Mouse (Mus musculus) c-Kit-positive CD71-positive TER-119-negative erythroid progenitor cells, embryonic 14.5 days (primary cell): Measurements from ENCODE around the gene Fos.

Experiments used
- DNase-seq: peaks from one replicate; pipeline ENCODE4 v3.0.0-alpha.2; 2013; ENCODE audit warnings: low read depth

The Fos gene

DNA sequence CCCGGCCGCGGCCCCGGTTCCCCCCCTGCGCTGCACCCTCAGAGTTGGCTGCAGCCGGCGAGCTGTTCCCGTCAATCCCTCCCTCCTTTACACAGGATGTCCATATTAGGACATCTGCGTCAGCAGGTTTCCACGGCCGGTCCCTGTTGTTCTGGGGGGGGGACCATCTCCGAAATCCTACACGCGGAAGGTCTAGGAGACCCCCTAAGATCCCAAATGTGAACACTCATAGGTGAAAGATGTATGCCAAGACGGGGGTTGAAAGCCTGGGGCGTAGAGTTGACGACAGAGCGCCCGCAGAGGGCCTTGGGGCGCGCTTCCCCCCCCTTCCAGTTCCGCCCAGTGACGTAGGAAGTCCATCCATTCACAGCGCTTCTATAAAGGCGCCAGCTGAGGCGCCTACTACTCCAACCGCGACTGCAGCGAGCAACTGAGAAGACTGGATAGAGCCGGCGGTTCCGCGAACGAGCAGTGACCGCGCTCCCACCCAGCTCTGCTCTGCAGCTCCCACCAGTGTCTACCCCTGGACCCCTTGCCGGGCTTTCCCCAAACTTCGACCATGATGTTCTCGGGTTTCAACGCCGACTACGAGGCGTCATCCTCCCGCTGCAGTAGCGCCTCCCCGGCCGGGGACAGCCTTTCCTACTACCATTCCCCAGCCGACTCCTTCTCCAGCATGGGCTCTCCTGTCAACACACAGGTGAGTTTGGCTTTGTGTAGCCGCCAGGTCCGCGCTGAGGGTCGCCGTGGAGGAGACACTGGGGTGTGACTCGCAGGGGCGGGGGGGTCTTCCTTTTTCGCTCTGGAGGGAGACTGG lies at the start of gene Fos:
Gene Fos, plus strand, starts transcription at position 410 of the 817 bp plus-strand sequence.
- DNase-seq, result peak; percentile 85

DNA sequence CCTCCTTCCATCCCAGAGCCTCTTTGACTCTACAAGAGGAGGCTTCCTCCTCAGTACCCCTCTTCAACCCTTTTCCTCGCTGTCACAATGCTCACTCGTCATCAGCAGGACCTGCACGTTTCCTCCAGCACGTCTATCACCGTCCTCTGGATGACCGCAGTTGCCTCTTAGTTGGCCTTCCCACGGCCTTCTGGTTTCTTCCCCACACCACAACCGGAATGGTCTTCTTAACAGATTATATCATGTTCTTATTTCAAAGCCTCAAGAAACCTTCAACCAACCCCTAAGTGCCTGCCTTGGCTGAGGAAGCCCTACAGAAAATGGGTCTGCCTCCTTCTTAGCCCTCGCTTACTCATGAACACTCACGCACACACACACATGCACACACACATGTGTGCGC lies 48.0 kb upstream of the Fos start:
- no peak for DNase-seq

DNA sequence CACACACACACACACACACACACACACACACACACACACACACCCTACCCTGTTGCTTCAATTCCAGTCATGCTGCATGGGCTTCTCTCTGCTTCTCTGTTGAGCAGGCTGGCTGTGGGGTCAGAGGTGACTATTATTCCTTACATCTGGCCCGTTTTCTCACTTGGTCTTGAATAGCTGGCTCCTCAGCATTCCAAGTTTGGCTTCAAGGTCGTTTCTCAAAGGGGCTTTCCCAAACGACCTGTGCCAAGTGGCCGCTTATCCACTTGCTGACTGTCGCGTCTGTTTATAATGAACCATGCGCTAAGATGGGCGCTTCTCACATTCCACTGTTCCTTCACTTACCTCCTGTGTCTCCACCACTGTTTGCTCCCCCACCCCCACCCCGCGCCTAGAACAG lies 47.6 kb upstream of the Fos start:
- no peak for DNase-seq

DNA sequence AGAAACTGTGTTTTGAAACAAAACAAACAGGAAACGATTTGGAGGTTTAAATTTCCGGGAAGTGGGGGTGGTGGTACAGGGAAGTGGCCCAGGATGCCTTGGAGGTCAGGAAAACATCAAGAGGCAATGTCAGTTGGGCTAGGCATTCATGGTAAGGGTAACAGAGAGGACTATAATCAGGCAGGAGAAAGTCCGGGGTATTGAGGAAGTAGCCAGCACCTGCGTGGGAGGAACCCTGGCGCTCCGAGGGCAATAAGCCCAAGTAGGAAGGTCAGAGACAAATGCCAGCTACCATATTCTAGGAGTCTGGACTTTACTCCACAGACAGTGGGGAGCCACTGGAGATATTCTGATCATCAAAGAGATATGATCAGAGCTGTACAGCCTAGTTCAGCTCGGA lies 45.9 kb upstream of the Fos start:
- DNase-seq, result no peak

DNA sequence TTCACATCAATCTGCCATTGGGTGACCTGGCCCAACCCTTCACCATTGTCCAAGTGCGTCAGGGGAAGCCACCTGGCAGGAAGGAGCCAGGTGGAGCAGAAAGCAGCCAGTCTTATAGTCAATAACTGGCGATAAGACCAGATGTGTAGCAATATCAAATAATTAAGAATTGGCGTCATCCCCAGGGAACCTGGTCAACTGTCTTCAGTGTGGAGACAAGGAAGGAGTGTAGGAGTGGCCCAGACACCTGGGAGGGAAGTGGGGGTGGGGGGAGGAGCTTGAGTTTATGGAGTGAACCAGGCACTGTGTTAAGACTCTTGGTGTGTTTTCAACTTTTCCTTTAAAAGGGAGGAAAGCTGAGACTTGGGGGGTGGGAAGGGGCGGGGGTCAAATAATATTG lies 43.7 kb upstream of the Fos start:
- DNase-seq, result no peak

DNA sequence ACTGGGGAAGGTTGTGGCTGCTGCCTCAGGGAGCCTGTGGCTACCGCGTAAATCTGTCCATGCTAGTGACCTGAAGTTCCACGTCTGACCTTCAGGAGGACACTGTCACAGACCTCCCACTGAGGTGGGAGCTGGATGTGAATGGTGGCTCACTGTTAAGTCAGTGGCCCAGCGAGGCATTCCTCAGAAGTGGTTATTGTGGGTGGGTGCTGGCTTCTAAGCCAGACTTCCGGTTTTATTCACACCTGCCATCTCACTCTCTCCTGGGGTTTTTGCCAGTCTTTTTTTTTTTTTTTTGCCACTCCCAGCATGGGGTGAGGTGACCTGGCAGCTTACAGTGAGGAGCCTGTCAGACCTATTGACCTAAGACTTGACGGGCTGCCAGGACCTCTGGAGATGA lies 43.3 kb upstream of the Fos start:
- no peak for DNase-seq

DNA sequence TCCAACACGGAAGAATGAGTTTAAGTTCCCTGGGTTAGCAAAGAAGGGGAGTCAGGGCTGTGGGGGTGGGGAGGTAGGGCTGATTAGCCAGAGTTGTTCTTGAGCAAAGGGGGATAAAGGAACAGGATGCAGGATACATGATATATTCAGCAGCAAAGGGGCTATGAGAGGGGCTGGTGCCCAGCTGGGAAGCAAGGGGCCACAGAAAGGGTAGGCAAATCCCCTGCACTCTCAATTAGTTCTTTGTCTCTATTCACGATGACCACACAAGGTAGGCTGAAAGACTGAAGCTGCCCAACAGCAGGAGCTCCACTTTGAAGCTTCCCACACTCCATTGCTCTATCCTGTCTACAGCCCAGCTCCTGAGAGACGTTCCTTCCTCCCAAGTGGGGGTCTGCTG lies 39.8 kb upstream of the Fos start:
- DNase-seq, result no peak

DNA sequence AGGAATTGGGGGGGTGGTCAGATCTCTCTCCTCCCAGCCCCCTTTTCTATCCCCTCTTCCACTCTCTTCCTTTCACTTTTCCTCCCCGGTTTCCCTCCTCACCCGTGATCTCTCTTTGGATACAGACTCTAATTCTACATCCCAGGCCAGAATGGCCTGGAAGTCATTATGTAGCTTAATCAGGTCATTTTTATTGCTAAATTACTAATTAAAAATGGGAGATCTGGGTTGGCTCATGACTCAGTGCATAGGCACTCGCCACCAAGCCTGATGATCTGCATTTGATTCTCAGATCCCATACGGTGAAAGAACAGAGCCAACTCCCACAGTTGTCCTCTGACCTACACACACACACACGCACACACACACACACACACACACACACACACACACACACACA lies 39.2 kb upstream of the Fos start:
- no peak for DNase-seq

DNA sequence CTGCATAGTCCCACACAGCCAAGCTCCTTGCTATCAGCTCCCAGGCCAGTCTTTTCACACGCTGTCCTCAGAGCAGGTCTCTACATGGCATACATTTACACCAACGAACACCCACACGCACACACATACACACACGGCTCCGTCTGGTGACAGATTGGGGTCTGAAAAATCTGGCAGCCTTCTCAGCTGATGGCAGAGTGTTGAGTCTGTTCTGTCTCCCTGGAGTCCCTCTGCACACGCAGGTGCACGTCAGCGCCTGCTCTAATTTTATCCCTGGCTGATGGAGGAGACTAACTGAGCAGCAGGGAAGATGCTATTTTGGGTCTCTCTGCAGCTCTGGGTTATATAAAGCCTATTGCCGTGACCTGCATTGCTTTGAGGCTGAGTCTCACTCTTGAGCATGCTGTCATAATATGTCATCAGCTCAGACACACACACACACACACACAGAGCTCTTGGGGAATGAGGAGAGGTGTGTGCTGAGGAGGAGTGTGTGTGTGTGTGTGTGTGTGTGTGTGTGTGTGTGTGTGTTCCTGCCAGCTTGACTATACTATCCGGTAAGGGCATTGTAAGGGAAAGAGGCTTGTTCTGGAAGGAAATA lies 37.6 kb upstream of the Fos start:
- DNase-seq, result no peak

DNA sequence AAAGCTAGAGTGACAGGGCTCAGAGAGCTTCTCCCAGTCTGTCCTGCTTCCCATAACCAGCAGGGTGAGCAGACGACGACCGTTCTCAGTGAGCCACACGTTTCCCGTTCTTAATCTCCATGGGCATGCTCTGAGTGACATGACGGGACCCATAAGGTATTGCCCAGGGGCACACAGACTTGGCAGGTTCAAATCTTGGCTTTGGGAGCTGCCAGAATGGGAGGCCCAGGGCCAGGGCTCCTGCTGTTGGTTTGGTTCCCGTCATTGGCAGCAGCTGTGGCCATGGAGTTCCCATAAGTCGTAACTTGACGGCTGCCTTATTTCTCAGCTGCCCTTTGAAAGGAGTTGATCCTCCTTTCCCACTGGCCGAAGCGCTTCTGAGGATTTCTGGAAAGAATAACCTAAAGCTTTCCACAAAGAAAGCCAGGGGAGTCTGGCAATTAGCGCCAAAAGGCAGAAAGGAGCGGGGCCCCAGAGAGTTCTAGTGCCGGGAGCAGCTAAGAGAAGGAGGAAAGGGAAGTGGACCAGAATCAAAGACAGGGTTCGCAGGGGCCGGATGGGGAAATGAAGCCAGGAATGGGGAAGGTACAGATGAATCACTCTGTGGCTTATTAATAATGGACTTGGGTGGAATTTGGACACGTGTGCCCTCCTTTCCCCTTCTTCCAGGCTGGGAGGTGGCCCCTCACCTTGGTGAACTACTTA lies 36.4 kb upstream of the Fos start:
- no peak for DNase-seq

DNA sequence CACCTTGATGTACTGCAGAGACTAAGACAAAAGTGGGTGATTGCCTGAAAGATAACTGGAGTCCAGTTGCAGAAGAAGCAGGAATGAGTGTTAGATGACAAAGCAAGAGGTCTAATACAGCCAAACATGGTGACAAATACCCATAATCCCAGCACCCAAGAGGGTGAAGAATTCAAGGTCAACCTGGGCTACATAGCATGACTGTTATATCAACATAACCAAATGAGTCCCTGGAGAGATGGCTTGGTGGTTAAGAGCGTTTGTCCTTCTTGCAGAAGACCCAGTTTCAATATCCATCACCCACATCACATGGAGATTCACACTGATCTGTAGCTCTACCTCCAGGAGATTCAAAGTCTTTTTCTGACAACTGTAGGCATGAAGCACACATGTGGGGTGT lies 30.2 kb upstream of the Fos start:
- no peak for DNase-seq

DNA sequence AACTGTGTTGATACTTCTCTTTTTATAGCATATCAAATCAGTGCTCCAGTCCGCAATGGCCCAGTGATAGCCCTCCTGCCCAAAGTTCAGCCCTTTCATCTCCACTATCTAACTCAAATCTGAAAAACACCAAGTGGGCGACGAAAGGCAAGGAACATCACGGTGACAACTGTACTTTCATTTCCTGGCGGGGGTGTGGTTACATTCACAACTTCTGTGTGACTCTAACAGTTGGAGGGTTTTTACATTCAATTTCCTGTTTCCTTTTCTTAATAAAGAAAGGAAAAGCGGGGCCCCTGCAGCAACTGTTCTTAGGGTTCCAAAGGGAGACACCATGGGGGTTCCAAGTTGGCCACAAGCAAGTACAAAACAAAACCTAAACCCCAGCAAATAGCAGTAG lies 29.0 kb upstream of the Fos start:
- DNase-seq, result no peak

DNA sequence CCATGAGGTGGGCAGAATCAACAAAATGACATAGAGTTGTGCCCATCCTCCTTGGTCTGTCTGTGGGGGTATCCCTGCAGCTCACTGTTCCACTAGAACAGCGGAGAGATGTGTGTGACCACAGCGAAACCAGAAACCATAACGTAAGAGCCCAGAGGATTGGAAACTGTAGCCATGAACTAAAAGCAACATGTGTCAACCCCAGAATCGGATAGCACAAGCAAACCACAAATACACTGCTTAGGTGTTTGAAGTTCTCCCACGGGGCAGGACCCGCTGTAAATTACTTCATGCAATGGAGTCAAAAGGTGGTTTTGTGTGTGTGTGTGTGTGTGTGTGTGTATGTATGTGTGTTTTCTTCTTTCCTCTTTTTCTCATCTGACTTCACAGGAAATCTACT lies 26.7 kb upstream of the Fos start:
- DNase-seq, result no peak

DNA sequence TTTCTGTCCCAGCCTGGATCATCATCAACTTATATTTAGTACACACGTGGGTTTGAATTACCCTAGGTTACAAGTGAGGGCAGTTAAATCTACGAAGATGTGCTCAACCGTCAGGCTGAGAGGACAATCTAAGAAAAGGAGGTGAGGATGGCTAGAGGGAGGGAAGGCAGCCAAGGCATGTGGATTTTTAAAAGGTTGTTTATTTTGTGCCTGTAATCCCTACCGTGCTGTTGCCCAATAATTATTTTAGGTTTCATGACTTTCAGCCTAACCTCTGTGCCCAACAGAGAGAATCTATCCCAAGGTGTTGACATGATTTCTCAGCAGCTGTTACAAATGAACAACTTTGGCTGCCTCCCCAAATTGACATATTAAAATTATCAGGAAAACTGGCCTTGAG lies 26.2 kb upstream of the Fos start:
- DNase-seq, result no peak

DNA sequence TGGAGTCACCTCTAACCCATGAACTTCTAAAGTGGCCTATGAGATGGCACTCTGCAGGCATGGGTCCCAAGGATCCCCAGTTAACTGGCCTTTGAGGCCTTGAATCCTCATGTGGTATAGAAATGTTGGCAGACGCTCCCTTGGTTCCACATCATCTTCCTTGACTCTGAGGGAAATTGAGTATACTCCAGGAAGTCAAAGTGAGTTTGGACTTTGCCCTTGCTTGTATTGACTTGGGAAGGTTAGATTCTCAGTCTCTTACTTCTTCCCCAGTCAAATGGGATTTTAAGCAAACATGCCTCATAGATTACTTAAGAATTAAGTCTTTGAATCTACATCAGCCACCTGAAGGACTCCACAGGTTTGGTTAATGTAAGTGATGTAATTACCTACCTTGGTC lies 24.2 kb upstream of the Fos start:
- DNase-seq, result no peak

DNA sequence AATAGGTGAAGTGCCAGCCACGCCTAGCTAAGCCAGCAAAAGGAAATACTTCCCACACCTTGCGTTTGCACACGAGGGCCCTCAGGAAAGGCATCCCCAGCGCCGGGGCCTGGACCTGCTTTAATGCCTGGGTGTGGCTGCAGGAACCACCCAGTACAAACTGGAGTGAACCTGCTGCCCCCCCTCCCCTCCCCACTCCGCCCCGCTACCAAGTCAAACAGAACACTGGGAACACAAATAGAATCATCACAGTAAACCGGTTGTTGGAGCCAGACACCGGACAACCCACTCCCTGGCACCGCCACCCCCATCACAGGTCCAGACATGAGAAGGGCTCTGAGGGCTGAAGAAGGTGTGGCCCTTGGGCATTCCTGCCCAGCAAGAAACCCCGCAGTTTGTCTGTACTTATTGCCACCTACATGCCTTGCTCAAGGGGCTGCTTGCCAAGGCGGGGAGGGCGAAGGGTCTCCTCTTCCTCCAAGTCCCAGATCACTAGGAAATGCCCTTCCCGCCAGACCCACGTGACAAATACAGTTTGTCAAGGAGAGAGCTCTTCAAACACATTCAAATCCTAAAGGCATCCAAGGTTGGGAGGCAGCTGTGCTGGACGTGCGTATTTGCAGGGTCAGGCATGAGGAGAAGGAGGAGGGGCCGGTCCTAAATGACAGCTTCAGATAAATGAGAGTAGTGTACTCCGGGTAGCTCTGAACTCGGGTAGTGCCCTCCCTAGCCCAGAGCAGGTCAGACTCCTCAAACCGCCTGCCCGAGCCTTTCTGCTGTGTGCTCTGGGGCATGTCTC lies 21.8 kb upstream of the Fos start:
- DNase-seq, result no peak

DNA sequence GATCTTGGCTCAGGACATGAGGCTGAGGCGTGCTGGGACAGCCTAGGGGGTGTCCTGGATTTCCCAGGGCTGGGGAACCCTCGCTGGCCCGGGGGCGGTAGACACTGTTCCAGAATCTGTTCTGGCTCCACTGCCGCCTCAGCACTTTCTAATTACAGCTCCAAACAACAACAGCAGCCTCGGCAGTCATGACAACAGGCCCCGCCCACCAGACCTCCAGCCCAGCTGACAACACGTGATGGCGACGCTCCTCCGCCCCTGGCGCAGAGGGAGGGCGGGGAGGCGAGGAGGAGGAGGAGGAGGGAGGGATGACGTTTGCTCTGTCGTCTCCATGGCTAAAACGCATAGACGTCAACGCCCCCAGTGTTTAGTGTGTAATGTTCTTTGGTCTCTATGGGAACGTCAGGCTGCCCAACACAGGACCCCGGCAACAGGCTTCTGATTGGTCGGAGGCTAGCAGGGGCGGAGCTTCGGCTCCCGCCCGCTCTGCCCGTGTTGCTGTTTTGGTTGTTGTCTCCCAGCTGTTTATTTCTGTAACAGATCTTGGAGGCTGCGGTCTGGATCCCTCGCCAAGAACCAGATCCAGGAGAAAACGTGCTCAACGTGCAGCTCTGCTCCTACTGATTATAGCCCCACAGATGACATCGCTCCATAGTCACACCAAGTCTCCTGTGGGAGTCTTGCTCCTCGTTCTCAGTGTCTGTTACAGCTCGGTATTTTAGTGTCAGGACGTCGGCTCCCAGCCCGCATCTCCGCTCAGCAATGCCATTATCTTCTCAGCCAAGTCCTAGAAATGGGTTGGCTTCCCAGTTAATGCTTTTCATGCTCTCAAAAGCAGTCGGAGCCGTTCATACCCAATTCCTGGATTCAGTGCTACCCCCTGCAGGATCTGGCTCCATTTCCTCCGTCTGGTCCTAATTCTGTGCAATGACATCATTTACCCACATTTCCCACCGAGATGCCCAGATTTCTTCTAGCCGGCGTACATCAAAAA lies 18.3 kb upstream of the Fos start:
- peak; percentile 97 for DNase-seq

DNA sequence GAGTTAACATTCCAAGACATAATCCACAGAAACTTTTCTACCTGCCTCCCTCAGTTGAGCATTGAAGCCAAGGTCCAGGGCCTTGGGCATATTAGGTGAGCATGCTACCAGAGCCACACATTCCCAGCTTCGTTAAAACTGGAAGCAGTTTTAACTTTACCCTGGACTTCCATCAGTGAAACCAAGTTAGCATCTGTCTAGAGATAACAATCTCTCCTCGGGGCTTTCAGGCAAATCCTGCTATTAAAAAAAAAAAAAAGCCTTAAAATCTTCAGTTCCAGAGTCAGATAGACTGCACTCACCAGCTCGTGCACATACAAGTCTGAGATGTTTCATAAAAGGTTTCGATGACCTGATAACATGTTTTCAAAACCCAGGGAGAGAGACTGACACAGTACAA lies 17.4 kb upstream of the Fos start:
- no peak for DNase-seq

DNA sequence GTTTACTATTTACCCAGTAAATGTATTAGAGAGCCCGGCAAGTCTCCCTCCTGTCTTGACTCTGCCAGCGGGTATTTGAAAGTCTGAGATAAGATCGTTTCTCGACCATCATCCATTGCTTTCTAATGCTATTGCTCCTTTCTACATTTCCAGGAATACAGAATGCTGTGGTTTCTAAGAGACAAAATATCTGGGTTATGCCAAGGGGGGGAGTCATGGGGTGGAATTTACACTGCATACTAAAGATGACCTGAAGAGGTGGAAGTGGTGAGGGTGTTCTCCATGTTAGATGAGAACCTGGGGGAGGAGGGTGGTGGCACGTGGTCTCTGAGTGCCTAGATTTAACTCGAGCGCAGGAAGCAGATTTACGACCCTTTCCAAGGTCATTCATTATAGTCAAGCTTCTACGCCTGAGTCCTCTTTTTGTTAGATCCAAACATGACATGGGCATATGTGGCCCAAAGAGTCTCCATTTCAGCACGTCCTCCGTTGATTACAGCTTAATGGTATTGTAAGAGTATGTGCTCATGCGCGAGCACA lies 16.7 kb upstream of the Fos start:
- no peak for DNase-seq

DNA sequence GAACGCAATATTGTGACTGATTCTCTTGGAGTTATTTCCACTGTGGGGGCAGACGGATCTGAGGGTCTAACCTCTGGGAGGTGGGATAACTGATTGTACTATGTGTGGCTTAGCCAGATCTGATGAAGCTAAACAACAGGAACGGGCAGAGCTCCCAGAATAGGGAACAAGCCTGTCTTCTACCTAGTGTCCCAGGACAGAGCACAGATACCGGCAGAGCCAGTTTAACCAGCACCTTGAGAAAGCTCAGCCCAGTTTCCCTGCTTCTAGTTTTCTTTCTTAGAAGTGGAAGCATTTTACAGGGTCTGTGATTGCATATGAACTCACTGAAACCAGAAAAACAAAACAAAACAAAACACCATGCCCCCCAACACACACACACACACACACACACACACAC lies 13.9 kb upstream of the Fos start:
- no peak for DNase-seq
